Mouse (Mus musculus): ENCODE data around the gene Ank3. TPM values are rescaled to one million over a fixed set of nuclear protein-coding genes. Genes with fewer than 3 reads are reported as not detected.

Ank3 gene
- total and polyA plus RNA-seq, 3 experiments, result 3.2 to 6.7 TPM; not detected in 1

- H3K27me3 ChIP-seq (ENCODE audit: control insufficient read depth in 1 of 2, insufficient read depth in 2 of 2, low read length in 2 of 2), result no peaks in the 10 kb centered on the region
- H3K9ac ChIP-seq (ENCODE audit: control insufficient read depth, low read depth, low read length, poor library complexity, severe bottlenecking), result no peak overlapping the region
- no peak overlapping the region for H3K4me3 ChIP-seq (ENCODE audit: control insufficient read depth in 1 of 2, insufficient read depth in 1 of 2, low read depth in 2 of 2, low read length in 2 of 2)
Observed at GRCm38 (mm10) chr10:69399814-69400385, 1.3 kb downstream of the Ank3 start.

DNA sequence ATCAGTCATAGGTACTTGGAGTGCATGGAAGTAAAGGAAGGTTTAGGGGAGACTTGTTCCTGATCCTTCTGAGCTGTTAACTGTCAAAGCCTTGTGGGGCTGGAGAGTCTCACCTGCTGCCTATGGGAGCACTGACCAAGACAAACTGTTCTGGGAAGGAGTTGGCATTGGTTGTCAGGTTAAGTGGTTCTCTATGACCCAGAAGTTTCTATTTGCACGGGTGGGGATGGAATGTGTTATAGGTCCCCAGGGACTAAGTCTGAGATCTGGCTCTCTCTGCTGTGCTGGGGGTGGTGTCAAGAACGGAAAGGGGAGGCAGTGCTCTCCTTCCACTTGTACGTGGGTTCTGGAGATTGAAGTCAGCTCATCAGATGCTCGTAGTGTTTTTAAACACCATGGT, 6.9 kb downstream of the Ank3 start:
- TF ChIP-seq MEF2A (IDR thresholded peaks at IDR 0.05; ENCODE audit: extremely low read depth, insufficient replicate concordance, low read depth, low read length, poor library complexity, severe bottlenecking), result no peak
- Histone ChIP-seq H3K9ac (ENCODE audit: control insufficient read depth, low read depth, low read length, poor library complexity, severe bottlenecking) (no peak overlapping the region), H3K4me3 (ENCODE audit: control insufficient read depth in 1 of 2, insufficient read depth in 1 of 2, low read depth in 2 of 2, low read length in 2 of 2) (no peak overlapping the region), H3K4me1 (ENCODE audit: control insufficient read depth in 1 of 2, insufficient read depth in 2 of 2, low read length in 2 of 2) (no peaks in the 10 kb centered on the region), H3K27me3 (ENCODE audit: control insufficient read depth in 1 of 2, insufficient read depth in 2 of 2, low read length in 2 of 2) (no peaks in the 10 kb centered on the region), H3K27ac (ENCODE audit: control insufficient read depth, low read depth, low read length) (no peak overlapping the region), H3K79me2 (ENCODE audit: control insufficient read depth, insufficient read depth, low read length, poor library complexity) (no peaks in the 10 kb centered on the region), H3K36me3 (ENCODE audit: control insufficient read depth in 1 of 2, insufficient read depth in 2 of 2, low read length in 2 of 2) (no peaks in the 10 kb centered on the region), H3K9me3 (replicated peaks; ENCODE audit: insufficient read depth, low read length) (no peaks in the 10 kb centered on the region)
- no peak for DNase-seq (ENCODE audit: low read depth, low spot score)

More at GRCm38 (mm10) chr10:69399814-69400385, 1.3 kb downstream of the Ank3 start:
- TF ChIP-seq MYB (IDR thresholded peaks at IDR 0.05; ENCODE audit: low read depth, low read length) (no peak), USF2 (IDR thresholded peaks at IDR 0.05; ENCODE audit: borderline replicate concordance in 1 of 2, insufficient read depth in 1 of 2, low read depth in 1 of 2, low read length in 2 of 2) (no peak), ZKSCAN1 (IDR thresholded peaks at IDR 0.05; ENCODE audit: low read depth, low read length) (no peak), MXI1 (IDR thresholded peaks at IDR 0.05; ENCODE audit: low read depth, low read length) (no peak), ZC3H11A (IDR thresholded peaks at IDR 0.05; ENCODE audit: low read depth, low read length) (no peak), UBTF (IDR thresholded peaks at IDR 0.05; ENCODE audit: borderline replicate concordance, insufficient read depth, low read depth, low read length) (no peak), MEF2A (IDR thresholded peaks at IDR 0.05; ENCODE audit: extremely low read depth, insufficient replicate concordance, low read depth, low read length, poor library complexity, severe bottlenecking) (no peak), MAZ (IDR thresholded peaks at IDR 0.05; ENCODE audit: low read depth, low read length) (no peak), MAX (IDR thresholded peaks at IDR 0.05; ENCODE audit: low read length) (no peak), HCFC1 (IDR thresholded peaks at IDR 0.05; ENCODE audit: low read depth, low read length) (no peak), SMC3 (IDR thresholded peaks at IDR 0.05; ENCODE audit: low read depth, low read length) (no peak), ZMIZ1 (IDR thresholded peaks at IDR 0.05; ENCODE audit: low read depth, low read length) (no peak), CHD2 (IDR thresholded peaks at IDR 0.05; ENCODE audit: low read length) (no peak), EP300 (IDR thresholded peaks at IDR 0.05; ENCODE audit: low read depth in 1 of 2, low read length in 2 of 2) (no peak), TAL1 (IDR thresholded peaks at IDR 0.05; ENCODE audit: low read length) (no peak), JUND (IDR thresholded peaks at IDR 0.05; ENCODE audit: low read depth, low read length) (no peak), SIN3A (IDR thresholded peaks at IDR 0.05; ENCODE audit: low read length) (no peak), CTCF (IDR thresholded peaks at IDR 0.05 in 2 of 3, conservative IDR thresholded peaks at IDR 0.05 in 1 of 3; ENCODE audit: control insufficient read depth in 1 of 3, insufficient read depth in 1 of 3, low read depth in 2 of 3, low read length in 3 of 3, poor library complexity in 1 of 3, severe bottlenecking in 1 of 3) (no peak), POLR2AphosphoS5 (IDR thresholded peaks at IDR 0.05; ENCODE audit: borderline replicate concordance, low read depth, low read length) (no peak)
- Histone ChIP-seq H3K27ac (ENCODE audit: control insufficient read depth, low read depth, low read length) (no peak overlapping the region), H3K4me1 (ENCODE audit: control insufficient read depth in 1 of 2, insufficient read depth in 2 of 2, low read length in 2 of 2) (no peaks in the 10 kb centered on the region), H3K79me2 (ENCODE audit: control insufficient read depth, insufficient read depth, low read length, poor library complexity) (no peaks in the 10 kb centered on the region), H3K9me3 (replicated peaks; ENCODE audit: insufficient read depth, low read length) (no peaks in the 10 kb centered on the region), H3K36me3 (ENCODE audit: control insufficient read depth in 1 of 2, insufficient read depth in 2 of 2, low read length in 2 of 2) (no peaks in the 10 kb centered on the region)
- DNase-seq (ENCODE audit: low read depth, low spot score), result no peak

All from MEL (cell line).